Mouse (Mus musculus) forebrain, embryonic 14.5 days (tissue): ENCODE results near the gene Mtus2. TPM values are rescaled to one million over a fixed set of nuclear protein-coding genes. Genes with fewer than 3 reads are reported as not detected.

Experiments
- ATAC-seq: fragments of 200-750 bp; cut with Nextera tagmentation; 2 replicates; pipeline ENCODE4 v1.8.0; 2017; ENCODE audit warnings: mild to moderate bottlenecking, moderate library complexity
- DNase-seq: peaks from one replicate; pipeline ENCODE4 v3.0.0-alpha.2; 2015; ENCODE audit warnings: low spot score
- H3K27ac ChIP-seq: fragments of 300-500 bp; sonication (generic); 2 replicates; pipeline ENCODE4 v1.5.1; 2014; ENCODE audit warnings: low read depth, mild to moderate bottlenecking, control low read depth, low read length, moderate library complexity
- H3K27me3 ChIP-seq: fragments of 300-500 bp; sonication (generic); replicated peaks from 2 replicates; pipeline ENCODE4 v1.6.1; 2014; ENCODE audit warnings: low read length, control low read depth, mixed read lengths; ENCODE audit not compliant: control insufficient read depth, insufficient read depth
- H3K36me3 ChIP-seq: fragments of 300-500 bp; sonication (generic); 2 replicates; pipeline ENCODE4 v1.6.1; 2014; ENCODE audit warnings: low read length, control low read depth; ENCODE audit not compliant: control insufficient read depth, insufficient read depth
- H3K4me1 ChIP-seq: fragments of 300-500 bp; sonication (generic); 2 replicates; pipeline ENCODE4 v1.6.1; 2014; ENCODE audit warnings: antibody characterized with exemption, low read length, control low read depth; ENCODE audit not compliant: control insufficient read depth, insufficient read depth
- H3K4me2 ChIP-seq: fragments of 300-500 bp; sonication (generic); 2 replicates; pipeline ENCODE4 v1.6.1; 2014; ENCODE audit warnings: mild to moderate bottlenecking, control low read depth, low read length
- H3K4me3 ChIP-seq: fragments of 300-500 bp; sonication (generic); 2 replicates; pipeline ENCODE4 v1.5.1; 2014; ENCODE audit warnings: low read depth, low read length, control low read depth
- H3K9ac ChIP-seq: fragments of 300-500 bp; sonication (generic); 2 replicates; pipeline ENCODE4 v1.6.1; 2014; ENCODE audit warnings: mild to moderate bottlenecking, low read length, control low read depth, moderate library complexity
- H3K9me3 ChIP-seq: fragments of 300-500 bp; sonication (generic); replicated peaks from 2 replicates; pipeline ENCODE4 v1.6.1; 2016; ENCODE audit warnings: low read length, control low read depth, mixed read lengths; ENCODE audit not compliant: control insufficient read depth
- WGBS: fragments of 180-500 bp; shearing (Covaris S2); extraction: QIAGEN DNeasy Blood & Tissue Kit; methylation state at CpG from one replicate; pipeline ENCODE4 v1.1.7; 2014; 5-methylcytosine and 5-hydroxymethylcytosine counted together
- polyA plus RNA-seq: library from polyadenylated mRNA; unstranded; fragments of >200 nt; fragmentation: Nextera tagmentation; extraction: Ambion mirVana; gene quantifications from 2 replicates; pipeline ENCODE4 v1.2.1, GENCODE M21; 2014

The Mtus2 gene
- polyA plus RNA-seq, 1 experiment from 2014 or later, result 17.0 TPM

- ATAC-seq (no peak), DNase-seq (no peak)
- WGBS, result 89% methylated on average over 8 of the region's 8 CpGs
- Histone ChIP-seq H3K36me3 (no peaks in the 10 kb centered on the region), H3K4me3 (no peak overlapping the region), H3K9me3 (no peaks in the 10 kb centered on the region), H3K4me2 (no peak overlapping the region), H3K27me3 (no peaks in the 10 kb centered on the region), H3K27ac (no peak overlapping the region), H3K4me1 (no peaks in the 10 kb centered on the region), H3K9ac (no peak overlapping the region)
Measured at GRCm38 (mm10) chr5:148015383-148015782, 58.3 kb downstream of the Mtus2 start.

GRCm38 (mm10) chr5:148017371-148017770 lies 60.3 kb downstream of the Mtus2 start:
- DNase-seq (peak; percentile 3), ATAC-seq (no peak)
- Histone ChIP-seq H3K9ac (no peak overlapping the region), H3K4me3 (no peak overlapping the region), H3K36me3 (no peaks in the 10 kb centered on the region), H3K4me2 (no peak overlapping the region), H3K4me1 (no peaks in the 10 kb centered on the region), H3K9me3 (no peaks in the 10 kb centered on the region), H3K27ac (no peak overlapping the region), H3K27me3 (no peaks in the 10 kb centered on the region)
- 74% methylated on average over 11 of the region's 11 CpGs for WGBS

DNA sequence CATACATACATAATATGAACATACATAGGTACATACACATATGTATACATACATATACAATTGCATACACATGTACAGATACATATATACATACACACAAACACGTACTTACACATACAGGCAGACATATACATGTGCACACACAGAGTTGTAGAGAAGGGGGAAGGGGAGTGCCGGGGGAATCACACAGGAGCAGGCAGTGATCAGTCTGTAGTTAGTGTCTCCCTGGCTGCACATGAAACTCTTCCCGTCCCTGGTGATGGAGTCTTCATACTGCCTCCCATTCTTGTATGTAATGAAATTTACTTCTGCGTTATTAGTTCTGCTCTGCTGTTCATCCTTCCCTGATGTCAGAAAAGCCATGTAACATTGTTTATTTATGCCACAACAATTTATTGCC lies 65.7 kb downstream of the Mtus2 start:
- Histone ChIP-seq H3K9ac (no peak overlapping the region), H3K4me3 (no peak overlapping the region), H3K9me3 (no peaks in the 10 kb centered on the region), H3K4me2 (no peak overlapping the region), H3K27ac (no peak overlapping the region), H3K4me1 (no peaks in the 10 kb centered on the region), H3K27me3 (no peaks in the 10 kb centered on the region), H3K36me3 (no peaks in the 10 kb centered on the region)
- DNase-seq (no peak), ATAC-seq (no peak)
- WGBS, result 92% methylated on average over 4 of the region's 4 CpGs

DNA sequence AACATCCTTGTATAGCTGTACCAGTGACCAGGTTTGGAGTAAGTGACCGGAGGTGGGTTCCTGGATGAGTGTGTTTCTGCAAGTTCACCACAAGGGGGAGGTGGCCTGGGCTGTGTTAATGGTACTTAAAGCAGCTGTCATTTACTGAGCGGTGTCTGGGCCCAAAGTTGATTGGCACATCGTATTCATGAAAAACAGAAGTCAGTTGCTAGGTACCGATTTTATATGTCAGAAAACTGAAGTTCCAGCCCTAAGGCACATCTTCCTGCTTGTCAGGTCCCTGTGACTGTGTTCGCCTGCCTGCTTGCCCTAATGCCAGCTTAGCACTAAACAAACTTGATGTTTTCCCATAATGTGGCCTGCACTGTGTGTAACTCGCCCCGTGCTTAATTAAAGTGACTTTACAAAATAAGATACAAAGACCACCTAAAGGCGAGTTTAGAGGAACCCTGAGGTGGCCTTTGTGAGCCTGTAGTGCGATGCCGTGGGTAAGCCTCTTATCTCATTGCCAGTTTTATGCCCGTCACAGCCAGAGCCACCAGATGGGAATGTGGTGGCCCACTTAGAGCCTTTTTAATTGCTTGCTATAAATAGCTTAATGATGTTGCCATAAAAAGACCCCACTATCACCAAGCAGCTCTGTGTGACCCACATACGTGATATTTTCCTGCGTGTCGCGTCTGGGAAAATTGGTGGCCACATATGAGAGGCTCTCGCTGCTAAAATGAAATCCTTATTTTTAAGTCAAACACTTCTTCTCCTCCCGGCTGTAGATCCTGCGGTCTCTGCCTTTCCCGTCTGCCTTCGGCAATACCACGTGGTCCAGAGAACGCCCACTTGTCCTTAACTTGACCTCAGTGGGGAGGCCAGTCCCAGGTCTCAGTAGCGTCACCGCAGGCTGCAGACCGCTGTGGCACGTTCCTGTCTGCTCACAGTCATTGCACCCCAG lies 69.6 kb downstream of the Mtus2 start:
- Histone ChIP-seq H3K4me1 (no peaks in the 10 kb centered on the region), H3K4me3 (no peak overlapping the region), H3K4me2 (no peak overlapping the region), H3K36me3 (no peaks in the 10 kb centered on the region), H3K9ac (no peak overlapping the region), H3K27me3 (no peaks in the 10 kb centered on the region), H3K27ac (no peak overlapping the region), H3K9me3 (no peaks in the 10 kb centered on the region)
- ATAC-seq (no peak), DNase-seq (peak; percentile 32)
- 53% methylated on average over 26 of the region's 26 CpGs for WGBS

GRCm38 (mm10) chr5:148027985-148028384 lies 70.9 kb downstream of the Mtus2 start:
- ATAC-seq, result no peak
- Histone ChIP-seq H3K4me3 (no peak overlapping the region), H3K9me3 (no peaks in the 10 kb centered on the region), H3K36me3 (no peaks in the 10 kb centered on the region), H3K4me1 (no peaks in the 10 kb centered on the region), H3K27ac (no peak overlapping the region), H3K4me2 (no peak overlapping the region), H3K9ac (no peak overlapping the region), H3K27me3 (no peaks in the 10 kb centered on the region)
- WGBS, result 62% methylated on average over 13 of the region's 13 CpGs
- no peak for DNase-seq

DNA sequence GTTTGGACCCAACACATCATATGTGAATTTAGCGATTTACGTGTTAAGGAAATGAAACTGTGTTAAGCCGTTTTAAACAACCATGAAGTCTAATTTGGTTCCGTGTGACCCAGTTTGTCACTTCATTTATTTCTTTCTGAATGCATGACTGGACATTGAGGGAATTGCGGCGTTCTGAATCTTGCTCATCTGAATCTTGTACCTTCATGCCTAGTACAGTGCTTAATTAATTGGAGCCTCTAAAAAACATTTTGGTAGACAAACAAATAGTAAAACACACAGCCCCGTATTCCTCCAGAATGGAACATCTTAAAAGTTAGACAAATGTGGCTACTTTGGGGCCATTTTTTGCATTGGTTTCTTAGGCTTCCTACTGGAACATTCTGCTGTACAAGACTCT lies 84.5 kb downstream of the Mtus2 start:
- no peak for ATAC-seq
- Histone ChIP-seq H3K27ac (no peak overlapping the region), H3K9me3 (0 out of 2 replicates have a peak, but pooled peaks cover 3% of the 10 kb centered on the region), H3K27me3 (no peaks in the 10 kb centered on the region), H3K4me3 (no peak overlapping the region), H3K9ac (no peak overlapping the region), H3K36me3 (no peaks in the 10 kb centered on the region), H3K4me1 (no peaks in the 10 kb centered on the region), H3K4me2 (no peak overlapping the region)
- 96% methylated on average over 7 of the region's 7 CpGs for WGBS
- DNase-seq, result no peak

DNA sequence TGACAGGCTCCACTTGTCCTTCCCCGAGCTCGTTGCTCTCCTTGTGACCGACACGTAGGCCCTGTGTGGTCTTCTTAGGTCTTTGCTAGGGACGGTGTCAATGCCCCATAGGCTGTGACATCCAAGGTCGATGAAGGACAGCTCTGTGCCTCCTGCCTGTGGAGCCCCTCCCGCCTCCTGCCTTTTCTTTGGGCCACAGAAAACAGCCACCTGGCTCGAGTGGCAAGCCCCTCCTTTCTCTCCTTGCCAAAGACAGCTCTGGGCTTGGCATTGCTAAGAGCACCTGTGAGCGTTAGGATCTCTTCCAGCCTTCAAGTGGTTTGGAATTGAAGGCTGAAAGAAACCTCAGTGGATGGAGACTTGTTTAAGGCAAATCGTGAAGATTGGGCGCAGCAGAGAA lies 91.1 kb downstream of the Mtus2 start:
- H3K4me2 ChIP-seq, result no peak overlapping the region
- no peak for ATAC-seq
- H3K9me3 ChIP-seq, result 0 out of 2 replicates have a peak, but pooled peaks cover 3% of the 10 kb centered on the region
- no peak overlapping the region for H3K9ac ChIP-seq
- DNase-seq, result no peak
- 85% methylated on average over 11 of the region's 11 CpGs for WGBS
- no peak overlapping the region for H3K27ac ChIP-seq
- H3K4me1 ChIP-seq, result no peaks in the 10 kb centered on the region
- no peaks in the 10 kb centered on the region for H3K27me3 ChIP-seq
- no peak overlapping the region for H3K4me3 ChIP-seq
- H3K36me3 ChIP-seq, result no peaks in the 10 kb centered on the region

DNA sequence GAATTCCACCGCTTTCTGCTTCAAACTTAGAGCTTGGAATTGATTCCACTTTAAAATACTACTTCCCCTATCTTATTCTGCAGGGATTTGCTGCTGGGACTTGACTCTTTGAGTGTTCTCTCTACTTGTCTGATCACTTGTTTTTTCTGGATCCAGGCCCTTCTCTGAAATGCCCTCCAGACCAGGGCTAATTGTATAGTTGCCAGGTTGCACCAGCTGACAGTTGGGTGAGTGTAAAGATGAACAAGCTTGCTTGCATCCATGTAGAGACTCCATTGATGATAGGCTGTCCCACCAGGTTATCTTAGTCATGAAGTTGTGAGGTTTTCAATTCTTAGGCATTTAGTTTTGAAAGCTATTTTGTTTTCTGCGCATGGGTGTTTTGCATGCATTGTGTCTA lies 92.2 kb downstream of the Mtus2 start:
- WGBS, result 86% methylated on average over 2 of the region's 2 CpGs
- no peak overlapping the region for H3K4me2 ChIP-seq

DNA sequence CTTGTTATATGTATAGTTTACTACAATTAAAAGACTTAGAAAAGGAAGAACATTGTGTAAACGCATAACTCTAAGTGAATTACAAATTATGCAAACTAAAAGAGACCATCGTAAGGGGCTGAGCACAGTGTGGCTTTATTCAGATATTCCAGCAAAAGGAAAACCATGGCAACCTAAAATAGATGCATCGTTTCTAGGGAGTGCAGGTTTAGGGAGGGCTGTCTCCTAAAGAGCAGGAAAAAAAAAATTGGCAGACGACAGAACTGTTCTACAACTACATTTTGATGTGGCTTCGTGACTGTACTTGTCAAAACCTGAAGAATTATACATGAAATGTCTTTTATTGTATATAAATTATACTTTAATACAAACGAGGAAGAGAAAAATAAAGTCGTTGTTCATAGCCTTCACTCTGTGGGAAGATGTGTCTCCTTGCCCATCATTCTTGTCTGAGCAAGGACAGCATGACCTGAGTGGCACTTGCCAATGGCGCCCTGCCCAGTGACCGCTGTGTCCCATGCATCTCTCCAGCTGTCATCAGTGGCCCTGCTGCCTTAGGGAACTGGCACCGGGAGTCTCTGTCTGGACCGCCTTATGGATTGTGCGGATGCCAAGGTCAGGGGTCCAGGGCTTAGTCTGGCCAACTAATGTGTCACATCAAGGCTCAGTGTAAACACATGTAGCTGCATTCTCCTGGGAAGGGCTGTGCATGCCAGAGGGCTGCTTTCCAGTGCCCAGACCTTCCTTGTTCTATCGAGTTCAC lies 95.9 kb downstream of the Mtus2 start:
- H3K9ac ChIP-seq, result no peak overlapping the region
- no peak overlapping the region for H3K4me3 ChIP-seq
- no peaks in the 10 kb centered on the region for H3K27me3 ChIP-seq
- no peaks in the 10 kb centered on the region for H3K4me1 ChIP-seq
- H3K9me3 ChIP-seq, result no peaks in the 10 kb centered on the region
- DNase-seq, result peak; percentile 19
- no peak overlapping the region for H3K4me2 ChIP-seq
- 73% methylated on average over 13 of the region's 13 CpGs for WGBS
- H3K27ac ChIP-seq, result no peak overlapping the region; the same call in 1 of the 2 replicates
- ATAC-seq, result no peak
- H3K36me3 ChIP-seq, result no peaks in the 10 kb centered on the region

More for the DNA sequence above, 92.2 kb downstream of the Mtus2 start:
- H3K27me3 ChIP-seq, result no peaks in the 10 kb centered on the region
- no peaks in the 10 kb centered on the region for H3K4me1 ChIP-seq
- DNase-seq (no peak), ATAC-seq (no peak)
- no peaks in the 10 kb centered on the region for H3K9me3 ChIP-seq
- no peak overlapping the region for H3K4me3 ChIP-seq
- H3K9ac ChIP-seq, result no peak overlapping the region
- no peaks in the 10 kb centered on the region for H3K36me3 ChIP-seq
- no peak overlapping the region for H3K27ac ChIP-seq
